Mouse (Mus musculus): ENCODE data around the gene Ms4a6b.
"Not testable (repeated sequence)": the region's sequence is repeated elsewhere in the genome, so short reads cannot be mapped to it uniquely, and the experiment has no call there.

DNA sequence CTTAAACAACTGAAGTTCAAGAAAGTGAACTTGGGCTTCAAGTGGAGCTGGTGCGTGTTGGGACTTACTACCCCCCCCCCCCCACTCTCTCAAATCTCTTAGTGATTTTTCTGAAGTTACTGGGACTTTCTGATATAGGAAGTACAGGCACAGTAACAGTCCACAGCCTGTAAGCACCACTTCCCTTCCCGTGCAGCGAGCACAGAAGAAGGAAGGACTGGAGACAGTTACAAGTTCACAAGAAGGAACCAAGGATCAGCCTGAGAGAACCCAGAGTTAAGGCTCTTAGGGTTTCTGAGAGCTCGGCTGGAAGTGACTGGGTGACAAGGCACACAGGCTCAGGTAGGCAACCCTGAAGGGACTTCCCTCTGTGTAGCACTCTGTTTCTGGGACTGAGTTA, 47.1 kb upstream of the Ms4a6b start, which contains the start of gene Ms4a6c:
- TF ChIP-seq EP300 (IDR thresholded peaks at IDR 0.05; ENCODE audit: low read depth in 1 of 2, low read length in 2 of 2); TCF12 (IDR thresholded peaks at IDR 0.05; ENCODE audit: low read depth, low read length); CTCF (IDR thresholded peaks at IDR 0.05 in 2 of 3, conservative IDR thresholded peaks at IDR 0.05 in 1 of 3; ENCODE audit: control insufficient read depth in 1 of 3, insufficient read depth in 1 of 3, low read depth in 2 of 3, low read length in 3 of 3, poor library complexity in 1 of 3, severe bottlenecking in 1 of 3); GATA1 (IDR thresholded peaks at IDR 0.05; ENCODE audit: low read depth, low read length); SIN3A (IDR thresholded peaks at IDR 0.05; ENCODE audit: low read length); NRF1 (IDR thresholded peaks at IDR 0.05; ENCODE audit: insufficient read depth, low read depth, low read length, poor library complexity, severe bottlenecking); POLR2A (IDR thresholded peaks at IDR 0.05; ENCODE audit: control insufficient read depth in 1 of 2, insufficient read depth in 1 of 2, low read depth in 1 of 2, low read length in 2 of 2, poor library complexity in 1 of 2); ZMIZ1 (IDR thresholded peaks at IDR 0.05; ENCODE audit: low read depth, low read length); POLR2AphosphoS2 (IDR thresholded peaks at IDR 0.05; ENCODE audit: low read length); UBTF (IDR thresholded peaks at IDR 0.05; ENCODE audit: borderline replicate concordance, insufficient read depth, low read depth, low read length); MAX (IDR thresholded peaks at IDR 0.05; ENCODE audit: low read length): not testable (repeated sequence)

Data from MEL (cell line).